Mouse (Mus musculus) A20 (cell line): ENCODE measurements at regions not wholly inside any gene's neighbourhood (a gene's known extent, or its start where the extent isn't known, plus 50 kb on each side); places are given as distances from the start of the nearest gene placed in this dataset.
A peak's percentile ranks its signal among the peaks of the same experiment; 100 is the strongest.

Experiments used
- DNase-seq: peaks from one replicate; pipeline ENCODE4 v3.0.0-alpha.2; 2011; ENCODE audit warnings: low read depth, low spot score

- DNase-seq = no peak
Measured at GRCm38 (mm10) chr15:97188545-97188944, 58.4 kb upstream of the Pced1b start.

DNA sequence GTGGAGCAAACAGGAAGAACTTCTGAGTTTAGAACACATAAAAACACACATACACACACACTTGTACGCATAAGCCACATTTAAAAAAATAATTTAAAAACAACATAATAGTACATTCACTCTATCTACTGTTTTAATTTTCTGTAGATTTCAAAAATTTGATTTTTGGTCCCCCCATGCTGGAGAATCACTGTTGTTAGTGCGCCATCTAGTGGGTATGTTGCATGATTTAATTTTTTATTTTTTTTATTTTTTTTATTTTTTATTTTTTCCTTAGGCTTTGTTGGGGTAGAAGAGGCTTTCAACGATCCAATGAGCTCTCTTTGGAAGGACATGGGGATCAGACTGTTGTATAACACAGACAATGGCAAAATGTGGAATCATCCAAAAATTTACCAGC is 59.1 kb upstream of the Pced1b start:
- DNase-seq = peak; percentile 24

DNA sequence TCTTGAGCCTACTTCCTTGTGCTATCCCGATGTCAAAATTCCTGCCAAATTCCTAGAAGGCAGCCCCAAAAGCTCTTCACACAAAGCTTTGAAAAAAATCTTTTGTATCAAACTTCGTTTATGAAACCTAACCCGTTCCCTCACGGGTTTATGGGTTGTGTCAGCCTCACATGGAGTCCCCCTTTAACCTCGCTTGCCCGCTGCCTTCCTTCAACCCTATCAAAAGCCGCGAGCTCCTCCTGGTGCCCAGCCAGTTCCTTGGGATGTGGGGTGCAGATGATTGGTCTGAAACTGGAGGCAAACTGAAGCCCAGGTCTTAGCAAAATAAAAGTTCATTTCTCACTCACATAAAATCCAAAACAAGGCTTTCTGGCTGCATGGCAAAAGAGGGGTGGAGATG is 60.9 kb upstream of the Pced1b start:
- DNase-seq = no peak

DNA sequence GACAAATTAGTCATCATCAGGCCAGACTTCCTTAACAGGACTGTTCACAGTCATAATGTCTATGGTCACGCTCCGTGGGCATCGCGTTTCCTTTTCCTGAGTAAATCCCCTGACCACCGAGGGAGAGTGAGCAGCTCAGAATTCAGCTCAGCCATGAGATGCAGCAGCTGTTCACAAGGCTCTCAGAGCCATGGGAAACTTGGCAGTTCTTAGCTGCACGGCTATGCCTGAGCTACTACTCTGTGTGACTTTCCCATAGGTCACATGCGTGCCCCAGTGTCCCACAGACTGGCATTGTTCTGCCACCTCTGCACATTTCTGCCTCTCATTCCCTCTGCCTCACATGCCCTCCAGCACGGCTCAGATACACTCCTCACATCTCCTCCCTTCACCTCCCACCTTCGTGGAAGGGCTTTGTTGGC is 64.3 kb upstream of the Pced1b start:
- DNase-seq = peak; percentile 45

DNA sequence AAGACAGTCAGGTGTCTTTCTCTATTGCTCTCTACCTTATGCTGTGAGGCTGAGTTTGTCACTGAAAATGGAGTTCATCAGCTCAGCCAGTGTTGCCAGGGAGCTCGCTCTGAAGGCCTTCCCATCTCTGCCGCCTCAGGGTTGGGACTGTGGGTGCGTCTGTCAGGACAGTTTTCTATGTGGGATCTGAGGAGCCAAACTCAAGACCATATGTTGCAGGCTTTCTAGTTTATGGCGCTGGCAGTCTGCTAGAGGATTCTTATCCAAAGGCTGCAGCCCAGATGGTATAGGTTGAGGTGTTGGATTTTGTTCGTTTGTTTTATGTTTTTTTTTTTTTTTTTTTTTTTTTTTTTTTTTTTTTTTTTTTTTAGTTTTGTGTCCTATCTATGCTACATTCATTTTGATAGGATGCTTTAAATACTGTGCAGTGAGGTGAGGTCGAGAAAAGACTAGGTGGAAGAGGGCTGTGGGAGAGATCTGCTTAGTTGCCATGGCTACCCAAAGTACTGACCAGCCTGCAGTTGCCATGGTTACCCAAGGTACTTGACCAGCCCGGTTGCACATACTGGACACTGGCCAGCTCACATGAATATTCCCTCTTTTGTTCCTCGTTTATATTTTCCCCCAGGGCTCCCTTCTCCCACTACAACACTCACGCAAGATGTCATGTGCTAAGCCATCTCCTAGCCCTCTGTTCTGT is 65.8 kb upstream of the Pced1b start:
- no peak for DNase-seq

GRCm38 (mm10) chr15:97178286-97178685 is 68.6 kb upstream of the Pced1b start:
- DNase-seq = no peak

- no peak for DNase-seq
Measured at GRCm38 (mm10) chr15:97177806-97178205, 69.1 kb upstream of the Pced1b start.

- DNase-seq = no peak
Measured at GRCm38 (mm10) chr15:97174989-97175388, 71.9 kb upstream of the Pced1b start.

DNA sequence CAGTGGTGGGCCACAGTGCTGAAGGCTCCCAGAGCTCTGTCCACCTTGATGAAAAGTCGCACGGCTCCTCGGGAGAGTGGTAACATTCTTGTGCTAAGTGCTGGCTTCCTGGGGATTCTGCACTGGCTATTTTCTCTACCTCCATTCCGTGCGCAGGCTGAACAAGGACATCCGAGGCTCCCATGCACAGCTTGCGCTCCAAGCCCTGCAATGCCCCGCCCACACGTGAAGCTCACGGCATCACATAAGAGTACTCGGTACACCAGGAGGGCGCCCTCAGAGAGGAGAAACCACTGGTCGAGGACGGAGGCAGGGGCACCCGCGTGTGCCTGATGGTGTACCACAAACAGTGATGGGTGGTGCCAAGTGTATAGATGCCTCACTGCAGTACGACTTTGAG is 73.7 kb upstream of the Pced1b start:
- no peak for DNase-seq

DNA sequence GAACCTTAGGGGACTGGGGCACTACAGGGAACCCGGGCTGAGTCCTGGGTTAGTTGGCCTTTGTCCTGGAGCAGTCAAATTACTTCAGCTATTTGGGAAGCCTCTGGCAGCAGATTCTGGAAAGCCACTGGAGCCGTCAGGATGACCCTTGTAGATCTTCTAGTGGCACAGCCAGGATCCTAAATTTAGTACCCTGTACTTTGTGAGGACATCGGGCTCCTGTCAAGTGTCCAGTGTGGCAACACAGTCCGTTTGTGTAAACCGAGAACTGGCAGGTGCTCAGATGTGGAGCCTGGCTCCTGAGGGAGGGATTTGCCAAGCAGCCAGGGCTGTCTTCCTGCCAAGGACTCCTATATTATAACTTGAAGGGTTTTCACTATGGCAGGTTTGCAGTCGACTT is 76.8 kb upstream of the Pced1b start:
- DNase-seq = no peak

DNA sequence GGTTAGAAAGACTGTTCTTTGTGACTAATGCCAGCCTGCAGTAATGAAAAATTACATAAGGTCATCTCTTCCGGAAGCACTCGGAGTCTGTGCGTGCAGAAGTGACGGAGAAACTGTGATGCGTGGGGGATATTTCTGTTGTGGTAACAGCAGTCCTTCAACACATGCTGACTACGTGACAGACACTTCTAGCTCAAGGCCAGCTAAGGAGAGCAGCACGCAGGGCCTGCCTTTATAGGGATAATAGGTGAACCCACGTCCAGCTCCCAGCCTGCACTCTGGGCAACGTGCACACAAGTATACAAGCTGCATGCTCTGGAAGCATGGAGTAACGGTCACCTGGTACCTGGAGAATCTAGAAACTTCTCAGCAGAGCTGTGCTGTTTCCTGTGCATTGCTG is 77.5 kb upstream of the Pced1b start:
- no peak for DNase-seq

DNA sequence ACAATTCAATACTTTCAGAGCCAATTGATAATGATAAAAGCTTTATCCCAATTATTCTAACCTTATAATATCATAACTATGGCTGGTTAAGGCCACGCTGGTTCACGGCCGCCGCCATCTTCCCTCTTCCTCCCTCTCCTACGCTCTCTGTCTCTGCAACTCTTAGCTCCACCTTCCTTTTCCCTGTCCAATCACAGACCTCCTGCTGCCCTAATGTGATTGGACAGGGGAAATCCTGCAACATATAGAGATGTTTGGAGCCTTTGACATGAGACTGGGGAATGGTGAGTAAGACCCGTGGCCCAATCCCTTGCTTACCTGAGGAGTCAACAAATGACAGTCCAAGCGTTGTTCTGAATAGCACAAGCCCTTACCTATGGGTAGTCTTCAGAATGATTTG is 79.8 kb upstream of the Pced1b start:
- no peak for DNase-seq

- DNase-seq = no peak
Measured at GRCm38 (mm10) chr15:97164616-97165015, 82.3 kb upstream of the Pced1b start.

- no peak for DNase-seq
Measured at GRCm38 (mm10) chr15:97163971-97164370, 82.9 kb upstream of the Pced1b start.

GRCm38 (mm10) chr15:97163090-97163489 is 83.8 kb upstream of the Pced1b start:
- DNase-seq = peak; percentile 17

- DNase-seq = no peak
Measured at GRCm38 (mm10) chr15:97162305-97162704, 84.6 kb upstream of the Pced1b start.

DNA sequence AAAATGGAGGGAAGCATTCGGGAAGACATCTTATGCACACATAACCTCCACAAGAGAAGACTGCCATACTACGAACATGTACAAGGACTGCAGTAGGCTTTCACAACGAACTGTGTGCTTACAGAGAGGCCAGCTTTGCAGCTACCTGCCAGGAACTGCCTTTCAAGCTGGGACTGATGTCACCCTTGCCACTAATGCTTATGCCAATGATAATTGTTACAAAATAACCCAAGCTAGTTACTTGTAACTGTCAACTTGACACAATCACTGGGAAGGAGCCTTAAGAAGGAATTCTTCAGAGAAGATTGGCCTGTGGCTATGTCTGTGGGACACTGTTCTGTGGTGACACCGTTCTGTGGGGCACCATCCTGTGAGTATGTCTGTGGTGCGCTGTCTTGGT is 85.4 kb upstream of the Pced1b start:
- DNase-seq = no peak

- DNase-seq = no peak
Measured at GRCm38 (mm10) chr15:97152354-97152753, 94.6 kb upstream of the Pced1b start.

GRCm38 (mm10) chr15:97151793-97152192 is 95.1 kb upstream of the Pced1b start:
- no peak for DNase-seq

GRCm38 (mm10) chr15:97150983-97151735 is 95.4 kb upstream of the Slc38a4 start:
- DNase-seq = peak; percentile 17

DNA sequence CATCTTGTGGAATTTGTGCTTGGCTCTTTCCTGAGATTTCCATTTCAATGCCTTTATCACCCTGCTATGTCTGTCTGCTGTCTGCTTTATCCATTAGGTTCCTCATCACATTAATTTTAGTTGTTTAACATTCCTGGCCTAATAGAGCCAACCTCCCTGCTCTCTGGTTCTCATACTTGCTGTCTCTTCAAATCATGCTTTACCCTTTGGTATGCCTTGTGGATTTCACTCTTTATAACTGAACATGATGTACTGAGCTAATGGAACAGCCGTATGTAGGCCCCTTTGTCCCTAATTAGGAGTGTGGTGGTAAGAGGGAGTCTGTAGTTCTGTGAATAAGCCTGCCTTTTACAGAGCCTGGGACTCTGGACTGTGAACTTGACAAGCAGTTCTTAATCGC is 86.2 kb upstream of the Slc38a4 start:
- no peak for DNase-seq

GRCm38 (mm10) chr15:97138265-97138664 is 82.5 kb upstream of the Slc38a4 start:
- no peak for DNase-seq

GRCm38 (mm10) chr15:97135291-97135690 is 79.5 kb upstream of the Slc38a4 start:
- peak; percentile 73 for DNase-seq
